Mouse (Mus musculus): ENCODE measurements around the gene Fbp1.

DNA sequence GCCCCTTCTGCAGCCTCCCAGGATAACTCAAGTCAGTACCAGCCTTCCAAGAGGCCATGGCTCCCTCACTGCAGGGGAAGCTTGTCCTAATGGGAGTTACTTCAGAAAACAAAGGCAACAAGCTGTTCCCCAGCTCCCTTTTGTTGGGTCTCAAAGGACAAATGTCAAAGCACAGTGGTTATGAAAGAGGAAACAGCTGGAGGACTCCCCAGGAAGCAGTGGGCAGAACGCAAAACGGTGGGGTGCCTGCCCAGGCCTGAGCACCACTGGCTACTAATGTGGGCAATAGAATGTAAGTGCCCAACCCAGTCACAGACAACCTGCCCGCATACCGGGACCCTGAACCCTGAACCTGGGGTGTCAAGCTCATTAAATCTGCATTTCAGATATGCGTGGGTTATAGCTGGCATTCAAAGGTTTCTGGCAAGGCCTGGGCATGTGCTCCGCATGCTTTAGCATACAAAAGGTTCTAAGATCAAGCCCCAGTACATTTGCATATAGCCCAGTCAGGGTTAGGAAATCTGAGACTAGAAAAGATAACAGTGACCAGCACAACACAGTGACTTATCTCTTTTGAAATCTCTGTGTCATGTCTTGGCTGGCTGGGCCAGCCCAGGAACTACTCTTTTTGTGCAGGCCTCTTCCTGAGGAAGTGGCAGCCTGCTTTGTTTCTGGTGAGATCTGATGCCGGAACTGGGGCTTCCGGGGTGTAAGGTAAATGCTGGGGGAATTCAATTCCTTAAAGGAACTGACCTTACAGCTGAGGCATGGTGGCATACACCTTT lies 8.1 kb downstream of the Fbp1 start:
- TF ChIP-seq POLR2A (IDR thresholded peaks at IDR 0.05; ENCODE audit: insufficient read depth, low read length) (no peak), CTCF (IDR thresholded peaks at IDR 0.05; ENCODE audit: low read depth, low read length) (no peak), EP300 (IDR thresholded peaks at IDR 0.05; ENCODE audit: insufficient read depth, low read depth, low read length) (0 out of 2 replicates have a peak, but pooled peaks have one; percentile 48)
